Mouse (Mus musculus): Measurements from ENCODE around the gene H2afb2. TPM values are rescaled to one million over a fixed set of nuclear protein-coding genes. Genes with fewer than 3 reads are reported as not detected.

The H2afb2 gene
- not detected for total RNA-seq (2021)

GRCm38 (mm10) chrX:116680878-116681277 is at the start of gene H2afb2:
TSS of gene H2afb2 (plus strand) at chrX:116681178.
- intact Hi-C loops (cut with DNase I), result no loop called here
- no peak for DNase-seq (ENCODE audit: extremely low spot score in 1 of 2, low spot score in 2 of 2)

Other genes with a start within 250 kb of the H2afb2 start
- not detected for gene Cpxcr1, start 232.2 kb upstream of the H2afb2 start, total RNA-seq (2021)